Mouse (Mus musculus) brown adipose tissue, adult 24 weeks (tissue): ENCODE measurements at regions not wholly inside any gene's neighbourhood (a gene's known extent, or its start where the extent isn't known, plus 50 kb on each side); places are given as distances from the start of the nearest gene placed in this dataset.

Experiments
- H3K27ac ChIP-seq: fragments of 200-500 bp; replicated peaks from 2 replicates; pipeline ENCODE4 v1.5.1; 2012; ENCODE audit warnings: low read depth, mild to moderate bottlenecking, low read length
- H3K4me1 ChIP-seq: fragments of 200-500 bp; 2 replicates; pipeline ENCODE4 v1.6.1; 2012; ENCODE audit warnings: low read length, mixed read lengths; ENCODE audit not compliant: control insufficient read depth, insufficient read depth, insufficient read length
- H3K4me3 ChIP-seq: fragments of 200-500 bp; 2 replicates; pipeline ENCODE4 v1.5.1; 2012; ENCODE audit warnings: low read depth, mild to moderate bottlenecking, low read length, moderate library complexity; ENCODE audit not compliant: insufficient read depth

DNA sequence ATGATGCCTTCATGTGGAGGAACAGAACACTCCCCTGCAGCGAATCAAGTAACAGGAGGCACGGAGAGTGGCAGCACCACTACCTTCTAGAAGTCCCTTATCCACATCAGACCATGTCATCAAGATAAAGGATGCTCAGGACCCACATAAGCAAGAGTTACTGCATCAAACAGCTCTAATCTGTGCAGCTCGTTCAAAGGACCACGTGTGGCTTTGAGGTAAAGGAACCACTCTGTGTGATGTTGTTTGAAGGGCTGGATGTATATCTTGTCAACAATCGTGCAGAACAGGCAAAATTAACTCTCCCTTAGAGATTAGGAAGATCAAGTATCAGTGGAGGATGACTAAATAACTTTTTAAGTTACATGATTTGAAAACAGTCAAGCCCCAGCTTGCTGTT lies 68.8 kb upstream of the Cd44 start:
- Histone ChIP-seq H3K4me3 (no peak overlapping the region), H3K27ac (no peak overlapping the region), H3K4me1 (no peaks in the 10 kb centered on the region)

- Histone ChIP-seq H3K4me1 (no peaks in the 10 kb centered on the region), H3K4me3 (no peak overlapping the region), H3K27ac (peak overlapping the region; percentile 52)
Measured at GRCm38 (mm10) chr2:102967950-102968722, 66.7 kb upstream of the Cd44 start.

GRCm38 (mm10) chr2:102967417-102967816 lies 66.0 kb upstream of the Cd44 start:
- Histone ChIP-seq H3K27ac (peak overlapping the region; percentile 42; the same call in 1 of the 2 replicates), H3K4me3 (no peak overlapping the region), H3K4me1 (no peaks in the 10 kb centered on the region)

- Histone ChIP-seq H3K4me3 (no peak overlapping the region), H3K27ac (no peak overlapping the region)
Measured at GRCm38 (mm10) chr2:102959067-102959645, 57.7 kb upstream of the Cd44 start.

GRCm38 (mm10) chr2:102958529-102958928 lies 57.1 kb upstream of the Cd44 start:
- Histone ChIP-seq H3K4me3 (no peak overlapping the region), H3K27ac (no peak overlapping the region), H3K4me1 (no peaks in the 10 kb centered on the region)

More at GRCm38 (mm10) chr2:102959067-102959645, 57.7 kb upstream of the Cd44 start:
- H3K4me1 ChIP-seq: no peaks in the 10 kb centered on the region

GRCm38 (mm10) chr2:102957811-102958210 lies 56.3 kb upstream of the Cd44 start:
- no peak overlapping the region for H3K4me3 ChIP-seq
- no peaks in the 10 kb centered on the region for H3K4me1 ChIP-seq
- no peak overlapping the region for H3K27ac ChIP-seq

DNA sequence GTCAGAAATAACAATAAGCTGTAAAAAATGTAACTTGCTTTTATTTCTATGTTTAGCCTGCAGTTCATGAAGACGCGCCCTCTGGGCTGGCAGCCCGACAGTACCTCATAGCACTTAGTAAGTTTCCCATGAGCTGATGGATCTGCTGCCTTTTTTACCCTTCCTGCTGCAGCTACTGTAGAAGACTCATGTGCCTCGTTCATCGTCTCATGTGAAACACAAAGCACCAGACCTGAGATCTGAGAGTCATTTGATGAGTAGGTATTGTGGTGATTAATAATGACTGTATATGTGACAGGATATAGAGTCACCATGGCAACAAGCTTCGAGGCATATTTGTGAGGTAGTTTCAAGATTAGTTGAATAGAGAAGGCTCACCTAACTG lies 55.4 kb upstream of the Cd44 start:
- no peak overlapping the region for H3K4me3 ChIP-seq
- no peak overlapping the region for H3K27ac ChIP-seq
- H3K4me1 ChIP-seq: no peaks in the 10 kb centered on the region

- Histone ChIP-seq H3K4me3 (no peak overlapping the region), H3K27ac (no peak overlapping the region)
Measured at GRCm38 (mm10) chr2:102956108-102956857, 54.8 kb upstream of the Cd44 start.

GRCm38 (mm10) chr2:102955232-102955631 lies 53.8 kb upstream of the Cd44 start:
- H3K27ac ChIP-seq: no peak overlapping the region
- no peak overlapping the region for H3K4me3 ChIP-seq
- no peaks in the 10 kb centered on the region for H3K4me1 ChIP-seq

More at GRCm38 (mm10) chr2:102956108-102956857, 54.8 kb upstream of the Cd44 start:
- no peaks in the 10 kb centered on the region for H3K4me1 ChIP-seq
